Mouse (Mus musculus): ENCODE measurements around the gene Adipoq. TPM values are rescaled to one million over a fixed set of nuclear protein-coding genes. Genes with fewer than 3 reads are reported as not detected.

The Adipoq gene
- polyA plus RNA-seq, 1 experiment from 2014 or later = not detected

DNA sequence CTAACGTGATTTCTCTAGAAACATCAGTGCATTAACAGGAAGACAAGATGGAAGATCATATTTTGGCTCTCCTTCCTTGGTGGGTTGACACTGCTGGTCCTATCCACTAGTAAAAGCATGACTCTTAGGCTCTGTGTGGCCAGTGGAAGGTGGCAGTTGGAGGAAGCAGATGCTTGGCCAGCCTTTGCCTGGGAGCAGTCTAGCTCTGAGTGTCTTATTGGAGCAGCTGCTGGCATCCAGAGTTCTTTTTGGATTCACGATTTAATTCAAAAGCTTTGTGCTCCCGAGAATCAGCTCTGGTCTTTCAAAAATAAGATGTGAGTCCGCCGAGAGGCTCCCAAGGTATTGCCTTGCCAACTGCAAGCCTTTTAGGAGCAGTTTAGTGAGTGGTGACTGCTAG is 1.1 kb upstream of the Adipoq start:
- Histone ChIP-seq H3K27ac (ENCODE audit: low read depth) (no peak overlapping the region), H3K27me3 (replicated peaks; ENCODE audit: control insufficient read depth, insufficient read depth, low read length) (no peaks in the 10 kb centered on the region), H3K4me1 (replicated peaks; ENCODE audit: control insufficient read depth, insufficient read depth, low read length) (no peaks in the 10 kb centered on the region), H3K36me3 (ENCODE audit: control insufficient read depth, insufficient read depth, low read length) (no peaks in the 10 kb centered on the region), H3K9me3 (ENCODE audit: control insufficient read depth, low read length) (no peaks in the 10 kb centered on the region), H3K4me2 (ENCODE audit: low read length) (no peak overlapping the region), H3K9ac (ENCODE audit: low read length) (no peak overlapping the region), H3K4me3 (ENCODE audit: low read depth, low read length) (no peak overlapping the region)
- 83% methylated on average over 5 of the region's 5 CpGs for WGBS
- ATAC-seq (replicated peaks; ENCODE audit: low FRiP score, low TSS enrichment, low read depth) (no peak), DNase-seq (ENCODE audit: low spot score) (no peak)

DNA sequence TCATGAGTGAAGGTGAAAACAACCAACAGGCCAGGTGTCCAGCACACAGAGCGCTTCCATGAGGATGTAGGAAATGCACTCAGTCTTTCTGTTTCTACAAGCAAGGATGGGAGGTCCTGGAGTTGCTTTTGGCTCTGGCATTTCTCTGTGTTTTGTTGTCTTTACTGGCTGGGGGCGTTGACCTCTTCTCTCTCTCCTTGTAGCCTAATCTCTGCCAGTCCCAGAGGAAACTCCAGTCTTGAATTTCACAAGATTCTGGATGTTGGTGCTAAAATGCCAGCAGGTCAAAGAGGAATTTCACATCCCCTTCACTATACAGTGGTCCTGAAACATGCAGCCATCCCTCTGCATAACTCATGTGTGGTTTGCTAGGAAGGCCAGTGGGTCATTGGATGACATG is 2.6 kb downstream of the Adipoq start:
- no peak overlapping the region for H3K4me2 ChIP-seq (ENCODE audit: low read length)
- no peaks in the 10 kb centered on the region for H3K36me3 ChIP-seq (ENCODE audit: control insufficient read depth, insufficient read depth, low read length)
- DNase-seq (ENCODE audit: low spot score) = no peak
- no peaks in the 10 kb centered on the region for H3K4me1 ChIP-seq (replicated peaks; ENCODE audit: control insufficient read depth, insufficient read depth, low read length)
- H3K27ac ChIP-seq (ENCODE audit: low read depth) = no peak overlapping the region
- no peak overlapping the region for H3K9ac ChIP-seq (ENCODE audit: low read length)
- no peak overlapping the region for H3K4me3 ChIP-seq (ENCODE audit: low read depth, low read length)
- 54% methylated on average over 2 of the region's 2 CpGs for WGBS
- no peaks in the 10 kb centered on the region for H3K27me3 ChIP-seq (replicated peaks; ENCODE audit: control insufficient read depth, insufficient read depth, low read length)
- ATAC-seq (replicated peaks; ENCODE audit: low FRiP score, low TSS enrichment, low read depth) = no peak
- H3K9me3 ChIP-seq (ENCODE audit: control insufficient read depth, low read length) = no peaks in the 10 kb centered on the region

GRCm38 (mm10) chr16:23149396-23149795 is 3.1 kb downstream of the Adipoq start:
- H3K4me1 ChIP-seq (replicated peaks; ENCODE audit: control insufficient read depth, insufficient read depth, low read length) = no peaks in the 10 kb centered on the region
- H3K27ac ChIP-seq (ENCODE audit: low read depth) = no peak overlapping the region
- H3K4me3 ChIP-seq (ENCODE audit: low read depth, low read length) = no peak overlapping the region
- DNase-seq (ENCODE audit: low spot score) (no peak), ATAC-seq (replicated peaks; ENCODE audit: low FRiP score, low TSS enrichment, low read depth) (no peak)
- H3K9ac ChIP-seq (ENCODE audit: low read length) = no peak overlapping the region
- no peaks in the 10 kb centered on the region for H3K27me3 ChIP-seq (replicated peaks; ENCODE audit: control insufficient read depth, insufficient read depth, low read length)
- no peaks in the 10 kb centered on the region for H3K36me3 ChIP-seq (ENCODE audit: control insufficient read depth, insufficient read depth, low read length)
- no peaks in the 10 kb centered on the region for H3K9me3 ChIP-seq (ENCODE audit: control insufficient read depth, low read length)
- 62% methylated on average over 8 of the region's 8 CpGs for WGBS
- H3K4me2 ChIP-seq (ENCODE audit: low read length) = no peak overlapping the region

GRCm38 (mm10) chr16:23151423-23151822 is 5.1 kb downstream of the Adipoq start:
- WGBS = 11% methylated on average over 2 of the region's 2 CpGs
- H3K4me1 ChIP-seq (replicated peaks; ENCODE audit: control insufficient read depth, insufficient read depth, low read length) = no peaks in the 10 kb centered on the region
- H3K27ac ChIP-seq (ENCODE audit: low read depth) = no peak overlapping the region
- H3K9ac ChIP-seq (ENCODE audit: low read length) = no peak overlapping the region
- H3K27me3 ChIP-seq (replicated peaks; ENCODE audit: control insufficient read depth, insufficient read depth, low read length) = no peaks in the 10 kb centered on the region
- H3K4me2 ChIP-seq (ENCODE audit: low read length) = no peak overlapping the region
- ATAC-seq (replicated peaks; ENCODE audit: low FRiP score, low TSS enrichment, low read depth) (no peak), DNase-seq (ENCODE audit: low spot score) (no peak)
- no peaks in the 10 kb centered on the region for H3K36me3 ChIP-seq (ENCODE audit: control insufficient read depth, insufficient read depth, low read length)
- H3K9me3 ChIP-seq (ENCODE audit: control insufficient read depth, low read length) = no peaks in the 10 kb centered on the region
- no peak overlapping the region for H3K4me3 ChIP-seq (ENCODE audit: low read depth, low read length)

DNA sequence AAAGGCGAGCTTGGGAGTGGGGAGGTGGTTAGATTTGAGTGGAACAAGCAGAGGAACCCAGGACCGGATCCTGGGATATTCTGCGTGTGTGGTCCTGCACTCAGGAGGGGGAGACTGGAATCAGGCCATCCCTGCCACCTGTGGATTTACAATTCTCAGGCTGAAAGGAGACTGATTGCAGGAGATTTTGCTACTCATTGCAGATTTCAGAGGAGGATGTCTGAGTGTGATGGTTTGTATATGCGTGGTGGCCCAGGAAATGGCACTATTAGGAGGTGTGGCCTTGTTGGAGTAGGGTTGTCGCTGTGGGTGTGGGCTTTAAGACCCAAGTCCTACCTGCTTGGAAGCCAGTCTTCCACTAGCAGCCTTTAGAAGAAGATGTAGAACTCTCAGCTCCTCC is 7.9 kb downstream of the Adipoq start:
- H3K27ac ChIP-seq (ENCODE audit: low read depth) = no peak overlapping the region
- WGBS = 56% methylated on average over 5 of the region's 5 CpGs
- no peak overlapping the region for H3K4me3 ChIP-seq (ENCODE audit: low read depth, low read length)
- DNase-seq (ENCODE audit: low spot score) (no peak), ATAC-seq (replicated peaks; ENCODE audit: low FRiP score, low TSS enrichment, low read depth) (no peak)
- H3K36me3 ChIP-seq (ENCODE audit: control insufficient read depth, insufficient read depth, low read length) = no peaks in the 10 kb centered on the region
- H3K9ac ChIP-seq (ENCODE audit: low read length) = no peak overlapping the region
- no peaks in the 10 kb centered on the region for H3K27me3 ChIP-seq (replicated peaks; ENCODE audit: control insufficient read depth, insufficient read depth, low read length)
- no peak overlapping the region for H3K4me2 ChIP-seq (ENCODE audit: low read length)
- no peaks in the 10 kb centered on the region for H3K4me1 ChIP-seq (replicated peaks; ENCODE audit: control insufficient read depth, insufficient read depth, low read length)
- no peaks in the 10 kb centered on the region for H3K9me3 ChIP-seq (ENCODE audit: control insufficient read depth, low read length)

DNA sequence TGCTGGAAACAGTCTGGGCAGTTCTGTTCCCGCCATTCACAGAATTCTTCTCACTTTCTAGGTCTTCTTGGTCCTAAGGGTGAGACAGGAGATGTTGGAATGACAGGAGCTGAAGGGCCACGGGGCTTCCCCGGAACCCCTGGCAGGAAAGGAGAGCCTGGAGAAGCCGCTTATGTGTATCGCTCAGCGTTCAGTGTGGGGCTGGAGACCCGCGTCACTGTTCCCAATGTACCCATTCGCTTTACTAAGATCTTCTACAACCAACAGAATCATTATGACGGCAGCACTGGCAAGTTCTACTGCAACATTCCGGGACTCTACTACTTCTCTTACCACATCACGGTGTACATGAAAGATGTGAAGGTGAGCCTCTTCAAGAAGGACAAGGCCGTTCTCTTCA is 10.7 kb downstream of the Adipoq start:
- H3K9me3 ChIP-seq (ENCODE audit: control insufficient read depth, low read length) = no peaks in the 10 kb centered on the region
- ATAC-seq (replicated peaks; ENCODE audit: low FRiP score, low TSS enrichment, low read depth) = no peak
- H3K4me3 ChIP-seq (ENCODE audit: low read depth, low read length) = no peak overlapping the region
- H3K27ac ChIP-seq (ENCODE audit: low read depth) = no peak overlapping the region
- no peaks in the 10 kb centered on the region for H3K36me3 ChIP-seq (ENCODE audit: control insufficient read depth, insufficient read depth, low read length)
- H3K9ac ChIP-seq (ENCODE audit: low read length) = no peak overlapping the region
- H3K27me3 ChIP-seq (replicated peaks; ENCODE audit: control insufficient read depth, insufficient read depth, low read length) = no peaks in the 10 kb centered on the region
- no peak overlapping the region for H3K4me2 ChIP-seq (ENCODE audit: low read length)
- WGBS = 92% methylated on average over 13 of the region's 13 CpGs
- no peak for DNase-seq (ENCODE audit: low spot score)
- no peaks in the 10 kb centered on the region for H3K4me1 ChIP-seq (replicated peaks; ENCODE audit: control insufficient read depth, insufficient read depth, low read length)

GRCm38 (mm10) chr16:23158292-23158691 is 12.0 kb downstream of the Adipoq start:
- Histone ChIP-seq H3K9ac (ENCODE audit: low read length) (no peak overlapping the region), H3K27me3 (replicated peaks; ENCODE audit: control insufficient read depth, insufficient read depth, low read length) (no peaks in the 10 kb centered on the region), H3K9me3 (ENCODE audit: control insufficient read depth, low read length) (no peaks in the 10 kb centered on the region), H3K4me3 (ENCODE audit: low read depth, low read length) (no peak overlapping the region), H3K4me1 (replicated peaks; ENCODE audit: control insufficient read depth, insufficient read depth, low read length) (no peaks in the 10 kb centered on the region), H3K4me2 (ENCODE audit: low read length) (no peak overlapping the region), H3K27ac (ENCODE audit: low read depth) (no peak overlapping the region), H3K36me3 (ENCODE audit: control insufficient read depth, insufficient read depth, low read length) (no peaks in the 10 kb centered on the region)
- DNase-seq (ENCODE audit: low spot score) (no peak), ATAC-seq (replicated peaks; ENCODE audit: low FRiP score, low TSS enrichment, low read depth) (no peak)
- WGBS = 91% methylated on average over 7 of the region's 7 CpGs

DNA sequence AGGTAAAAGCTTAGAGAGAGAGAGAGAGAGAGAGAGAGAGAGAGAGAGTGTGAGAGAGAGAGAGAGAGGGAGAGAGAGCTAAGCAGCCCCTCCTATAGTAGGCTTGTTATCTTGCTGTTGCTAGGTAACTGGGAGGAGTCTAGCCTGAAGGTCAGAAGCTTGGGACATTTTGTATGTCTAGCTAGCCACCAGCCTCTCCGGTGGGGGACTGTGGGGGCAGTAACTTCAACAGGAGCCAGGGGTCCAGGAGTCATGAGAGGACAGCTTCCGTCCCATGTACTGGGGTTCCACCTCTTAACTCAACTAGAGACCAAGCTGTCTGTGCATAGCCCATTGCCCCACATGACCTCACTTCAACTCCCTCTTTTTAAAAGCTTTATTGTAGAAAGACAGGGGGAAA is 12.6 kb downstream of the Adipoq start:
- Histone ChIP-seq H3K9me3 (ENCODE audit: control insufficient read depth, low read length) (no peaks in the 10 kb centered on the region), H3K27ac (ENCODE audit: low read depth) (no peak overlapping the region), H3K27me3 (replicated peaks; ENCODE audit: control insufficient read depth, insufficient read depth, low read length) (no peaks in the 10 kb centered on the region), H3K4me1 (replicated peaks; ENCODE audit: control insufficient read depth, insufficient read depth, low read length) (no peaks in the 10 kb centered on the region), H3K4me3 (ENCODE audit: low read depth, low read length) (no peak overlapping the region), H3K36me3 (ENCODE audit: control insufficient read depth, insufficient read depth, low read length) (no peaks in the 10 kb centered on the region), H3K9ac (ENCODE audit: low read length) (no peak overlapping the region), H3K4me2 (ENCODE audit: low read length) (no peak overlapping the region)
- ATAC-seq (replicated peaks; ENCODE audit: low FRiP score, low TSS enrichment, low read depth) (no peak), DNase-seq (ENCODE audit: low spot score) (no peak)
- WGBS = 48% methylated on average over 2 of the region's 2 CpGs

GRCm38 (mm10) chr16:23159749-23160148 is 13.4 kb downstream of the Adipoq start:
- Histone ChIP-seq H3K27ac (ENCODE audit: low read depth) (no peak overlapping the region), H3K4me2 (ENCODE audit: low read length) (no peak overlapping the region), H3K27me3 (replicated peaks; ENCODE audit: control insufficient read depth, insufficient read depth, low read length) (no peaks in the 10 kb centered on the region), H3K9ac (ENCODE audit: low read length) (no peak overlapping the region), H3K9me3 (ENCODE audit: control insufficient read depth, low read length) (no peaks in the 10 kb centered on the region), H3K4me1 (replicated peaks; ENCODE audit: control insufficient read depth, insufficient read depth, low read length) (no peaks in the 10 kb centered on the region), H3K36me3 (ENCODE audit: control insufficient read depth, insufficient read depth, low read length) (no peaks in the 10 kb centered on the region), H3K4me3 (ENCODE audit: low read depth, low read length) (no peak overlapping the region)
- DNase-seq (ENCODE audit: low spot score) (no peak), ATAC-seq (replicated peaks; ENCODE audit: low FRiP score, low TSS enrichment, low read depth) (no peak)
- WGBS = 60% methylated on average over 2 of the region's 2 CpGs

Measured in intestine, embryonic 14.5 days (tissue).